Mouse (Mus musculus) thymus, adult 2 months (tissue): ENCODE data around the gene Ttc7.

ENCODE experiments used
- CTCF ChIP-seq: fragments of 200-500 bp; IDR thresholded peaks from 2 replicates; pipeline ENCODE4 v1.5.1; 2012; ENCODE audit warnings: mild to moderate bottlenecking, control low read depth, low read length, moderate library complexity, borderline replicate concordance; ENCODE audit not compliant: control insufficient read depth, poor library complexity, insufficient read depth; ENCODE audit errors: extremely low read depth
- POLR2A ChIP-seq: fragments of 200-500 bp; IDR thresholded peaks from 2 replicates; pipeline ENCODE4 v1.6.1; 2012; ENCODE audit warnings: mild to moderate bottlenecking, low read length, control low read depth, moderate library complexity; ENCODE audit not compliant: control insufficient read depth, poor library complexity, insufficient read depth; ENCODE audit errors: extremely low read depth

- TF ChIP-seq CTCF (no peak), POLR2A (no peak)
Observed at GRCm38 (mm10) chr17:87329144-87329700, 46.5 kb downstream of the Ttc7 start.
